Mouse (Mus musculus) skeletal muscle tissue, adult 2 months (tissue): ENCODE data around the gene Pbx4.

ENCODE experiments used
- DNase-seq: peaks from one replicate; pipeline ENCODE4 v3.0.0-alpha.2; 2012; ENCODE audit warnings: low read depth, low spot score

Gene Pbx4

GRCm38 (mm10) chr8:69832298-69832853 lies at the start of gene Pbx4:
Gene Pbx4, plus strand, starts transcription at chr8:69832491.
- DNase-seq = peak; percentile 79

GRCm38 (mm10) chr8:69789105-69789504 lies 43.2 kb upstream of the Pbx4 start:
- no peak for DNase-seq

- DNase-seq = no peak
Observed at GRCm38 (mm10) chr8:69789731-69790130, 42.6 kb upstream of the Pbx4 start.

GRCm38 (mm10) chr8:69790364-69790763 lies 41.9 kb upstream of the Pbx4 start:
- no peak for DNase-seq

- DNase-seq = peak; percentile 71
Observed at GRCm38 (mm10) chr8:69790773-69791367, 41.4 kb upstream of the Pbx4 start, which contains the start of the genes Atp13a1 and Zfp866. Gene Atp13a1, plus strand, starts transcription at chr8:69791163. Gene Zfp866, minus strand, starts transcription at chr8:69791178.

- DNase-seq = no peak
Observed at GRCm38 (mm10) chr8:69791415-69792068, 40.7 kb upstream of the Pbx4 start.

GRCm38 (mm10) chr8:69793666-69794065 lies 38.6 kb upstream of the Pbx4 start:
- DNase-seq = no peak

- DNase-seq = no peak
Observed at GRCm38 (mm10) chr8:69794096-69794495, 38.2 kb upstream of the Pbx4 start.

GRCm38 (mm10) chr8:69794901-69795300 lies 37.4 kb upstream of the Pbx4 start:
- no peak for DNase-seq

- DNase-seq = no peak
Observed at GRCm38 (mm10) chr8:69796721-69797345, 35.5 kb upstream of the Pbx4 start.

- no peak for DNase-seq
Observed at GRCm38 (mm10) chr8:69797661-69798060, 34.6 kb upstream of the Pbx4 start.

GRCm38 (mm10) chr8:69799261-69799660 lies 33.0 kb upstream of the Pbx4 start:
- no peak for DNase-seq

- DNase-seq = no peak
Observed at GRCm38 (mm10) chr8:69799946-69800345, 32.3 kb upstream of the Pbx4 start.

- DNase-seq = no peak
Observed at GRCm38 (mm10) chr8:69801796-69802195, 30.5 kb upstream of the Pbx4 start.

GRCm38 (mm10) chr8:69802216-69802615 lies 30.1 kb upstream of the Pbx4 start:
- no peak for DNase-seq

- no peak for DNase-seq
Observed at GRCm38 (mm10) chr8:69803366-69803765, 28.9 kb upstream of the Pbx4 start.

GRCm38 (mm10) chr8:69804537-69804936 lies 27.8 kb upstream of the Pbx4 start:
- no peak for DNase-seq

- DNase-seq = no peak
Observed at GRCm38 (mm10) chr8:69805086-69805485, 27.2 kb upstream of the Pbx4 start.

- DNase-seq = no peak
Observed at GRCm38 (mm10) chr8:69805491-69805890, 26.8 kb upstream of the Pbx4 start.

GRCm38 (mm10) chr8:69807236-69807635 lies 25.1 kb upstream of the Pbx4 start:
- DNase-seq = no peak

- peak; percentile 48 for DNase-seq
Observed at GRCm38 (mm10) chr8:69808094-69808863, 24.0 kb upstream of the Pbx4 start, which contains the start of gene Gmip. Gene Gmip, plus strand, starts transcription at chr8:69808679.
